Mouse (Mus musculus): Measurements from ENCODE around the gene Gm26657. TPM values are rescaled to one million over a fixed set of nuclear protein-coding genes. Genes with fewer than 3 reads are reported as not detected.

Gm26657 gene
- polyA plus RNA-seq, 1 experiment, result not detected

DNA sequence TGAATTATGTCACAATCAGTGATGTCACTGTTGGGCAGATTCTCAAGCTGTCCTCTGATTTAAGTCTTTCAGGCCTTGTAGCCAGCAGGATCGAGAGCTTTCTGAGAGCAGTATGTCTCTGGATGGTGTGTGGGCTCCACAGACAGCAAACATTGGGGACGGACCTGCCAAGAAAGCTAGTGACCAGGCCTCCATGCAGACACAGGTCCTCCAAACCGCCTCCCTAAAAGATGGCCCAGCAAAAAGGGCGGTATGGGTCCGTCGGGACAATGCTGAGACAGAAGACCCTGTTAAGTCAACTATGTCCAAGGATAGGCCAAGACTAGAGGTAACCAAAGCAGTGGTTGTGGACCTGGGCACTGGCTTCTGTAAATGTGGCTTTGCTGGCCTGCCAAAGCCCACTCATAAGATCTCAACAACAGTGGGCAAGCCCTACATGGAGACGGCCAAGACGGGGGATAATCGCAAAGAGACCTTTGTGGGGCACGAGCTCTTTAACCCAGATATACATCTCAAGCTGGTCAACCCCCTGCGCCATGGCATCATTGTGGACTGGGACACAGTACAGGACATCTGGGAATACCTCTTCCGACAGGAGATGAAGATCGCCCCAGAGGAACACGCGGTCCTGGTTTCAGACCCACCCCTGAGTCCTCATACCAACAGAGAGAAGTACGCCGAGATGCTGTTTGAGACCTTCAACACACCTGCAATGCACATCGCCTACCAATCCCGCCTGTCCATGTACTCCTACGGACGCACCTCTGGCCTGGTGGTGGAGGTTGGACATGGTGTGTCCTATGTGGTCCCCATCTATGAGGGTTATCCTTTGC, 3.7 kb downstream of the Gm26657 start, which contains the start of gene Actl7a:
Actl7a (plus strand) TSS at position 51 of the 833 bp plus-strand sequence.
- no peak for TF ChIP-seq GATA1 (IDR thresholded peaks at IDR 0.05; ENCODE audit: low read length)

DNA sequence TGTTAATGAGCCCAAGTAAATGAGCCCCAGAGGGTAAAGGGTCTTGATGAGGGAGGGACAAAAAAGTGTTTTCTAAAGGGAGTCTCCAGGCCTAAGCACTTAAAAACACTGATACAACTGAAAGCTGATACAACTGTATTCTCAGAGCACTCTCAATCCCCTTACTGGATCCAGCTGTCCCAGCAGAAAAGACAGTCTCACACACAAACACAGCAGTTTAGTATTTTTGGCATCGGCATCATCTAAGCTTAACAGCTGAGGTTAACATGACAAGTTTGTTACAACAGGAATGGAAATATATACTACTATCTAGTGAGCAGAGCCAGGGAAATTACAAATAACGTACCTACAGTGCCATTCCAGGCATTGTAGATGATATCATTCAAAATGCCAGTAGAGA, 6.5 kb downstream of the Gm26657 start:
- TF ChIP-seq GATA1 (IDR thresholded peaks at IDR 0.05; ENCODE audit: low read length), result no peak

DNA sequence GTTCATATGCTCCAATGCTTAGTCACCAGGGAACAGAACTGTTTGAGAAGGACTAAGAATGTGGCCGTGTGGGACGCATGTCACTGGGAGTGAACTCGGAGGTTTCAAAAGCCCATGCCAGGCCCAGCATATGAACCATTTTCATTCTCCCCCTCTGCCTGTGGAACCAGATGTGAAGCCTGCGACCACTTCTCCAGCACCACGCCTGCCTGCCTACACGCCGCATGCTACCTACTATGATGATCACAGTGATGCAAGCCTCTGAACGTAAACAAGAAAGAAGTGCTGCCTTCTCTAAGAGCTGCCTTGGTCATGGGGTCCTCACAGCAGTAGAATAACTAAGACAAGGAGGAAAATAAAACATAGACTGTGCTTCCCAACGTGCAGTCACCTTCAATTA, 7.6 kb downstream of the Gm26657 start:
- no peak for TF ChIP-seq GATA1 (IDR thresholded peaks at IDR 0.05; ENCODE audit: low read length)

DNA sequence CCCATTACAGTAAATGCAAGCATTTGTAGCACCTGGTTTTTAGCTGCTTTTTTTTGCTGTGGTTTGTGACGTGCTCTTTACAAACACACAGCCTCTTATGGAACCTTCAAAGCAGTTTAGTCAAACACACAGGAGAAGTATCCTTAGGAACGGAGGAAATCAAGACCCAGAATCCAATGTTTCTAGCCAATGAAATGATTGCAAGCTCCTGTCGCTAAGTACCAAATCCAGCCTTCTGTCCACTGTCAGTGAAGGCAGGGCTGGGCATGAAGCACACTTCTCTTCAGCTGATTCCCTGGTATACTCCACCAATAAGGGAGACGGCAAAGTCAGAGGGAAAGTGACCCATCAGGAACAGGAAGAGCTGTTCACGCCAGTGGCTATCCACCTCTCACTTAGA, 16.2 kb downstream of the Gm26657 start:
- TF ChIP-seq GATA1 (IDR thresholded peaks at IDR 0.05; ENCODE audit: low read length), result no peak

DNA sequence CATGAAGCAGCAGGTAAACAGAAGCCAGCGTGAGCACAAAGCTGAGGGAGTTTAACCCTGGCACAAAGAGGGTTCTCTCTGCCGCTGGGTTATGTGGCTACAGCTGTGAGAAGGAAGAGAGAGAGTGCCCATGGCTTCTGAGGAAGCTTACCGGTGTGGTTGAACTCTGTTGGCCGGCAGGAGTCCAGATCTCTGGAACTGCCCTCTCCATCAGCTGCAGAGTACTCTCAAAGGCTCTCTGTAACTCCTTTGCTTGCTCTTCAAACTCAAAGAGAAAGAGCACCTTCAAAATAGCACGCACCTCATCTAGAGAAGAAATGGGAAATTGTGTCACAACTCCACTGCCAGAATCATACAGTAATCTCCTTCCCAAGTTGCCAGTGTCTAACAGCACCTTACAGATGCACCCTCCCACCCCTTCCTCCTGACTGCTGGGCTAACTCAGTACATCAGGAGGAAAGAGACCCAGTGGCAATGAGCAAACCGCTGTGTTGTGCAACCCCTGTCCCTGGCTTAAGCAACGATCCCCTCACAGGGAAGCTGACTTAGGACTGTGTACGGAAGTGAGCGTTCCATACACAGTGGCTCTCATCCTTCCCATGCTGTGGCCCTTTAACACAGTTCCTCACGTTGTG, 17.2 kb downstream of the Gm26657 start:
- TF ChIP-seq GATA1 (IDR thresholded peaks at IDR 0.05; ENCODE audit: low read length), result no peak

DNA sequence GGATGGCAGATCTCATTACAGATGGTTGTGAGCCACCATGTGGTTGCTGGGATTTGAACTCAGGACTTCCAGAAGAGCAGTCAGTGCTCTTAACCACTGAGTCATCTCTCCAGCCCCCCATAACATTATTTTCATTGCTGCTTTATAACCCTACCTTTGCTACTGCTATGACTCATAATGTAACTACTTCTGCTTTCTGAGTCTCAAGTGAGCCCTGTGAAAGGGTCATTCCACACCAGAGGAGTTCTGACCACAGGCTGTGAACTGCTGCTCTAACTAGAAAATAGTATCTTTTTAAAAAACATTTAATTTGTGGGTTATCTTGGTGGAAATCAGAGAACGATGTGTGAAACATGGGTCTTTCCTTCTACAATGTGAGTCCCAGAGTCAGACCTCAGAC, 17.8 kb downstream of the Gm26657 start:
- TF ChIP-seq GATA1 (IDR thresholded peaks at IDR 0.05; ENCODE audit: low read length), result no peak

DNA sequence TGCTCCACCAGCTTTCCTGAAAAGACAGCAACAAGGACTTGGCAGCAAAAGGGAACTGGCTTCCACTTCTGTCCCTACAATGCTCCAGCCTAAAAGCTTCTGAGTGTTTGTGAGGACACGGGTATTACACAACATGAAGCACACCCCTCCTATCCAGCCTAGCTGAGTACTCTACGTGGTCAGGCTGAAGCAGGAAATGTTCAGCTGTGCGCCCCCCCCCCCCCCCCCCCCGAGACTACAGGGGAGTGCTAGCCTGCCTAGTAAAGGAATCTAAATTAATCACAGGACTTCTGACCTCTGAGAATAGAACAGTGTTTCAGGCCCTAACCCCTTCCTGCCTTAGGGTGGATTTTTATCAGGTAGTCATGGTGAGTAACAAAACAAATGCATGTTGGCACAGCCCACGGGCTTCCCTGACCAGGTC, 28.0 kb downstream of the Gm26657 start:
- no peak for TF ChIP-seq GATA1 (IDR thresholded peaks at IDR 0.05; ENCODE audit: low read length)

DNA sequence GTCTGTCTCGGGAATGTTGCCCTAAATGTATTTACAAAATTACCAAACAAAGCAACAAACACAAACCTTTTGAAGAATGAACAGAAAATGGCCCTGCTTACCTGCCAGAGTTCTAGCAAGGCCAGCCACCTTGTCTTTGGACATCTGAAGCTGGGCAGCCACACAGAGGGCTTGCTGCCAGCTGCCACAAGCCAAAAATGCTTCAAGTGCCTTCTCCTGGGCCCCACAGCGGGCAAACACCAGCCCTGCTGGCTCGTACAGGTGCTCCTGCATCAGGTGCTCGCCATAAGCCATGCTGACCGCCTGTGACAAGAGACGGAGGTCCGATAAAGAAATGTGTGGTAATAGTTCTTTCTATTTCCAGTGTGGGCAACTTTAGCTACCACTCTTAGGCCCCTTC, 29.0 kb downstream of the Gm26657 start:
- no peak for TF ChIP-seq GATA1 (IDR thresholded peaks at IDR 0.05; ENCODE audit: low read length)

DNA sequence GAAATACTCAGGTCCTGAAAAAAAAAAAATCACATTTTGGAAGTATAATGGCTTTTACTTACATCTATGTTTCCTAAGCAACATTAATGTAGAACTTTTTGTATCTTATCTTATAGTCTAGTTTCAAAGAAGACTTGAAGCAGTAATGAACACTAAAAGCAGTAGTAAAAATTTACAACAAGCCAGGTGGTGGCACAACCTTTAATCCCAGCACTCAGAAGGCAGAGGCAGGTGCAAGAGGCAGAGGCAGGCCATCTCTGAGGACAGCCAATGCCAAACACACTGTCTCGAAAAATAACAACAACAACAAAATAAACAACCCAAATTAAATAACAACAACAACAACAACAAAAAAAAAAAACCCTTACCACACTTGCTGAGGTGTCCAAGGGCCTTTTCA, 31.2 kb downstream of the Gm26657 start:
- no peak for TF ChIP-seq GATA1 (IDR thresholded peaks at IDR 0.05; ENCODE audit: low read length)

Other genes with a start within 250 kb of the Gm26657 start
- 0.05 and 0.06 TPM in 2 replicates for gene Actl7b, start 1.4 kb downstream of the Gm26657 start, polyA plus RNA-seq (2012)
- not detected in 2 replicates for gene Actl7a, start 3.3 kb downstream of the Gm26657 start, polyA plus RNA-seq (2012)
- gene Elp1, start 62.3 kb downstream of the Gm26657 start, polyA plus RNA-seq (2012), result 3.7 and 4.6 TPM in 2 replicates
- 7.5 and 8.4 TPM in 2 replicates for gene Fam206a, start 62.3 kb downstream of the Gm26657 start, polyA plus RNA-seq (2012)
- 7.2 and 10.0 TPM in 2 replicates for gene Ctnnal1, start 125.1 kb downstream of the Gm26657 start, polyA plus RNA-seq (2012)
- gene Tmem245, start 207.4 kb downstream of the Gm26657 start, polyA plus RNA-seq (2012), result 0.75 and 0.92 TPM in 2 replicates

All from G1E-ER4 (cell line).